Mouse (Mus musculus) stomach, postnatal 0 days (tissue): ENCODE data around the gene Ttn.

Experiments
- CTCF ChIP-seq: IDR thresholded peaks from 2 replicates; pipeline ENCODE4 v1.5.1; 2016; ENCODE audit warnings: antibody characterized with exemption, low read depth, mild to moderate bottlenecking, moderate library complexity
- EP300 ChIP-seq: optimal IDR thresholded peaks from 2 replicates; pipeline ENCODE3; 2016; ENCODE audit warnings: antibody characterized with exemption

DNA sequence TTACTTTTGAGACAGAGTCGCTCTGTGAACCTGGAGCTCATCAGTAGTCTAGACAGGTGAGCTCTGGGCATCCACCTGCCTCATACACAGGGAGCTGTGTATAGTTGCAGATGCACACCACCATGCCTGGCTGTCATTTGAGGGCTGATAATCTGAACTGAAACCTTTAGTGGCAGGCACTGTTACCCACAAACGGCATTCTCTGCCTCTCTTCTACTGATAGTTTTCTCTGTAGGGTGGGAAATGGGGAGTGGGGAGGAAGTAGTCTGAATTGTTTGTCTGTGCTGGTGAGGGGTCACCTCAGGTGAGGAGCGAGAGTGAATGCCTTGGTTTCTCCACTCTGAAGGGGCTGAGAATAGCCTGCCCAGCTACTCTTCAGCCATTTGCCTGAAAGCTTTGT, 294.7 kb downstream of the Ttn start:
- TF ChIP-seq CTCF, result no peak
- TF ChIP-seq EP300, result no peak
